Mouse (Mus musculus) urinary bladder, postnatal 36 days (tissue): ENCODE data around the gene Zbtb32.
A peak's percentile ranks its signal among the peaks of the same experiment; 100 is the strongest.

Experiments
- DNase-seq, 2 experiments: peaks; one replicate each; pipeline ENCODE4 v3.0.0; 2022; ENCODE audit warnings: low spot score in 2 of 2, mixed read lengths in 1 of 2

Zbtb32 gene

DNA sequence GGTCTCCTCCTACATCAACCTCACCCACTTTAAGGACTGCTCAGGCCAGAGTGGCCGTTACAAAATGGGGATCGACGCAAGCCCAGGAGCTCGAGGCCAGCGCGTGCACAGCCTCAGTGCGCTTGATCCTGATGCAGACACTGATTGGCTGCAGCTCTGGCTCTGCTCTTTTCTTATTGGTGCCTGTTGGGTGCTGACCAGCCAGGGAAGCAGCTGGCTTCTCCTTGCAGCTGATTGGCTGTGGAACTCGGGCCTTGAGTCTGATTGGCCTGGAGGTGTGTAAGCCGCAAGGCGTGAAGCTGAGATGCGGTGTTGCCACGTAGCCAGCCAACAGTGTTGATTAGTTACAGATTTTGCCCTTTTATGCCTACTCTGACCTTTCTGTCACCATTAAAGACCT lies at the start of gene Zbtb32:
TSS of gene Zbtb32 (minus strand) at position 124 of the 400 bp plus-strand sequence.
- DNase-seq, result no peak

DNA sequence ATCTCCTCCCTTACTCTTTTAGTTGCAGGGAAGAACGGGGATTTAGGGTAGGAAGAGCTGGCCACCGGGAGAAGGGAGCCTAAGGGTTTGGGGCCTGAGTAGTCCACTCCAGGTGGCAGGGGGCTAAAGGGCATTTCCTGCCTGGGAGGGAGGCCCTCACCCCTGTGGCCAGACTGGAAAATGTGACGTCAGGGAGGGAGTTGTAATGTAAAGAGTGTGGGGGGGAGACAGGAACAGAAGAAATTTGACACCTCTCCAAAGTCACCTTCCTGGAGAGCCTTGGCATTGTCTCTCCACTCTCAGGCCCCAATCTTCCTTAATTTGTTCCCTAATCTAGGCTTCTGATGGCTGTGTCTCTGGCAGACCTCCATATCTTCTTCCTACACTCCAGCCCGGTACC lies 40.4 kb upstream of the Zbtb32 start:
- no peak for DNase-seq

DNA sequence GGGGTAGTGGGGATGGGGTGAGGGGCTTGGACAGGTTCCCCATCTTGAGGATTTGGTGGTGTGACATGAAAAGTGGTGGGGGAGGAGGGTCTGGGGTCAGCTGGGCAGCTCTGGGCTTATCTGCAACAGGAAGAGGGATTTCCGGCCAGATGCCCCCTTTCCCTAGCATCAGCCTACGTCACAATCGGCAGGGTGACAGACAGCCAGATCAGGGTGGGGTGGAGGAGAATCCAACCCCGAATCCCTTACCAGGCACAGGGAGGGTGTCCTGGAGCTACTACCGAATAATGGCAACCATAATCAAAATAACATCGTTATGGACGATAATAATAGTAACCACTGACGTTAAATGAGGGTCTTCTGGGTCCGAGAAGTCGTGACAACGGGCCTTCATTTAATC lies 37.7 kb upstream of the Zbtb32 start:
- DNase-seq, result no peak

DNA sequence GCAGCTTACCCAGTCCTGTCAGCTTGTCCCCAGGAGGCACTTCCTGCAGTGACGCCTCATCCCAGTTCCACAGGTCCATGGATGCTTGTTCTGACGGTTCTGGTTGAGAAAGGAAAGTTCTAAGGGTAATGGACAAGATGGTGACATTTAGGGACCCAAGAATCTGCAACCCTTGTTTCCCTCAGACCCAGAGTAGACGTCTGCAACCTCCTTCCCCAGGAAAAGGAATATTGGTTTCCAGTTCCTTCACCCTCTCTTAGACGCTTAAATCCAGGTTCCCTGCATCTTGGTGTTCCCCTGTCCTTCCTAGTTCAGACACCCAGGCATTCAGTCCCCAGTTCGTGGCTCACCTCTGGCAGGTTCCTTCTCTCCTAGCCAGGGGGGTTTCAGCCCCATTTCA lies 37.0 kb upstream of the Zbtb32 start, which contains the start of gene Etv2:
TSS of gene Etv2 (minus strand) at position 101 of the 400 bp plus-strand sequence.
- no peak for DNase-seq

DNA sequence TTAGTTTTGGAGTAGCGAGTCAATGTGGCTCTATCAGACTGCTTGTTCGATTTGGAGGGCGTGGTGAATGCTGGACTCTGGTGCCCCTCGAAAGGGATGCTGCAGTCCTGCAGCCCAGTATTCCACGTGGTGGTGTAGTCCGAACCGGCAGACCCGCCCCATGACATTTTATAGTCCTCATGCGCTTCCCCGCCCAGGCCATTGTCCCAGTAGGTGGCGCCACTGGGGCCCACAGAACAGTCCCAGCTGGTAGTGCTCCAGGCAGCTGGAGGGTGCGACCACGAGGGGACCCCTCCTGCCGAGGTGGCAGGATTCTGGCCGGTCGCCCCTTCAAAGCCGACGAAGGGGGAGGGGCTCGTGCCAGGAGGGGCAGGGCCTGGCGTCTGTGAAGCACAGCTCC lies 35.9 kb upstream of the Zbtb32 start:
- DNase-seq, result no peak

GRCm38 (mm10) chr7:30633762-30634412 lies 35.2 kb upstream of the Zbtb32 start:
- no peak for DNase-seq

DNA sequence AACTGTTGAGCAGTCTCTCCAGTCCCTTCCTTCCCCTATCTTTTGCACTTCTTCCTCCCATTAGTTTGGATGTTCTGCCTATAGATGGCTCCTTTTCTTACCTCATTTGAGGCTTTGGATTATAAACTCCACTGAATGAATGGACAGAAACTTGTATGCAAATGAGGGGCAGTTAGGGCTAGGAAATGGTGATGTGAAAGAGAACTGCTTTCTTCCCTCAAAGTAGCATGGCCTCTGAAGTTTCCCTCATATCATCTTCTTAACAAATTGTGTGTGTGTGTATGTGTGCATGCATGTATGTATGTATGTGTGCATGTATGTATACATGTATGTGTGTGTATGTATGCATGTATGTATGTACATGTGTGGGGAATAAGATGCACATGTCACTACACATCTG lies 30.3 kb upstream of the Zbtb32 start:
- DNase-seq, result no peak

DNA sequence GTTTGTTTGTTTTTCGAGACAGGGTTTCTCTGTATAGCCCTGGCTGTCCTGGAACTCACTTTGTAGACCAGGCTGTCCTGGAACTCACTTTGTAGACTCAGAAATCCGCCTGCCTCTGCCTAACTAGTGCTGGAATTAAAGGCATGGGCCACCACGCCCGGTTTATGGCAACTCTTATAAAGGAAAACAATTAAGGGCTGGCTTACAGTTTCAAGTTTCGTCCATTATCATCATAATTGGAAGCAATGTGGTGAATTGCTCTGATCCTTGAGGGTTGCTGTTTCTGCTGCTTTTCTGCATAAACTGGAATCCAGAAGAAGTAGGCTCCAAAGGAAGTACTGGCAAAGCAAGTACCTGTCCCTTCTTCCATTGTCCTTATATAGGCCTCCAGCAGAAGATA lies 27.9 kb upstream of the Zbtb32 start:
- no peak for DNase-seq

- peak; percentile 72 to 86 for DNase-seq
Observed at GRCm38 (mm10) chr7:30625530-30626384, 27.0 kb upstream of the Zbtb32 start, which contains the start of gene Cox6b1. Gene Cox6b1 (minus strand): TSS chr7:30626151.

- no peak for DNase-seq
Observed at GRCm38 (mm10) chr7:30619202-30619601, 20.5 kb upstream of the Zbtb32 start.

- DNase-seq, result no peak
Observed at GRCm38 (mm10) chr7:30618658-30619057, 19.9 kb upstream of the Zbtb32 start.

DNA sequence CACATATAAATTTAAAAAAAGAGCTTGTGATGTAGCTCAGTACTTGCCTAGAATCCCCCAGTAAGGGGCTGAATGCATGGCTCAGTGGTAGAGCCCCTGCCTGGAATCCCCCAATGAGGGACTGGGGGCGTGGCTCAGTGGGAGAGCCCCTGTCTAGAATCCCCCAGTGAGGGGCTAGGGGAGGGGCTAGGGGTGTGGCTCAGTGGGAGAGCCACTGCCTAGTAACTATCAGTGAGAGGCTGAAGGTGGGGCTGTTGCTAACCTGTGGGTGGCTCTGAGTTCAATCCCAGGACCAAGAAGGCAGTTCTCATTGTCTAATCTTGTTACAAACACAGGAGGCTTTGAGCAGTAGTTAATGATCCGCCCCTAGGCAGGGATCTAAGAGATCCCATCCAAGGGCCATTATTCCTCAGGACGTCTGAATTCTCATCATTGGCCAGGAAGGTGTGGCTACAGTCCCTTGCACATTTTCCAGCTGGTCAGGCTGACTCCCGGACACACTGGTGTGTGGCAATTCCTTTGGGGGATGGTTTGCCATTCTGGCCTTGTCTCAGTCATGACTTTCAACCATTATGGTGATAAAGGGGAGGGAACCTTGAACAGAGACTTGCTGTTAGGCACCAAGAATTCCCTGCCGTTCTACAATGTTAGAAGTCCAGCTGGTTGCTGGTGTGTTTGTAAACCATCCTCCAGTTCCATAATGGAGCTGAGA lies 16.5 kb upstream of the Zbtb32 start:
- no peak for DNase-seq

DNA sequence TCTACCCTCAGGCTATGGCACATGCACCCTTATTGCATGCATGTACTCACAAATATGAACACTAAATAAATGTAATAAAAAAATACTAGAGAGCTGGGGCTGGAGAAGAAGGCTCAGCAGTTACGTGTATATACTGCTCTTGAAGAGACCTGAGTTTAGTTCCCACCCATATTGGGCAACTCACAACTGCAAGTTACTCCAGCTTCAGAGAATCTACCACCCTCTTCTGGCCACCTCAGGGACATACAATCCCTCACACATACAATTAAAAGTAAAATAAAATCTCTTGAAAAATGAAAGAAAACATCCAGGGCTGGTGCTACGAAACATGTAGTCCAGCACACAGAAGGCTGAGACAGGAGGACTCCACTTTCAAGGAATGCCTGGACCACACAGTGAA lies 15.7 kb upstream of the Zbtb32 start:
- no peak for DNase-seq

GRCm38 (mm10) chr7:30613529-30614112 lies 14.9 kb upstream of the Zbtb32 start:
- peak; percentile 62 to 75 for DNase-seq

DNA sequence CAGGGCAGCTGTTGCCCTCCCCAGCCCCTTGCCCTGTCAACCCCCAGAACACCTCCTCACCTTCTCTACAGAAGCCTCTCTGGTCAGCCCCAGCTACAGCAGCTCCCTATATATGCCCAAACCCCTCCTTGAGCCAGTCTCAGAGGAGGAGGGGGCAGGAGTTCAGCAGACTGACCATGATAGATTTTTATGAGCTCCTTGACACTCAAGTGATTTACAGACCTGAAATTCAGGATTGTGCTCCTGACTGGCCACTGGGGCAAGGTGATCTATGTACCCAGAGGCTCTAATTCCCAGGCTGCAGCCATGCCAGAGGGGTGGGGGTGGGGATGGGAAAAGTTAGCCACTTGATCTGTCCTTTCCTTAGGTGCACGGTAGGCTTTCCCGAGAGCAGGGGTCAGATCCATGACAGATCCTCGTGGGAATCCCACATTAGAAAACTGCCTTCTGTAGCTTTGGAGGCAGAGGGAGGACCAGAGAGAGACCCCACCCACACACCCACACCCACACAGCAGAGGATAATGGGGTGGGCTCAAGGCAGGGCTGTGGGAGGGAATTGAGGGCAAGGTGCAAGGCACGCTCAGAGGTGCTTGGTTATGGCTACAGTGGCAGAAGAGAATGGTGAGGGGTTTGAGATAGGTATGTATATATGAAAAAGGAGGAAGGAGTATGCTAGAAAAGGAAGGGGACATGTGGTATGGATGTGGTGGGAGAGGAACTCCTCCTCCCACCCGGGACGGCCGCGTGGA lies 14.1 kb upstream of the Zbtb32 start, which contains the start of gene Upk1a:
TSS of gene Upk1a (minus strand) at position 194 of the 749 bp plus-strand sequence.
- peak; percentile 58 to 70 for DNase-seq

DNA sequence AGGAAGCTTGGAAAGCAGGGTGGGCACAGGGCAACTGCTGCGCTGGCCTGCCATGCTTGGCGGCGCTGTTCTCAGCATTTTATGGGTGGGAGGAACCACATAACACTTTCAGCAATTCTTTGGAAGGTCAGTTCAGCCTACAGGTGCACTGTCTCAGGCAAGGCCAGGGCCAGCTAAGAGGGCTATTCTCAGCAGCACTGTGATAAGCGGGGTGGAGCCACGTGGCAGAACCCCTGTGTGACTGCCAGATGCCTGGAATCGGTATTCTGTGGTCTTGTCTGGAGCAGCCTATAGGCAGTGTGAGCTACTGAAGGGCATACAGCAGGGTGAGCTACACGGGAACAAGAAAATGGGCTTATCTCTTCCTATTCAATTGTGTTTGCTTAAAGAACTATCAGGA lies 11.3 kb upstream of the Zbtb32 start:
- DNase-seq, result no peak

DNA sequence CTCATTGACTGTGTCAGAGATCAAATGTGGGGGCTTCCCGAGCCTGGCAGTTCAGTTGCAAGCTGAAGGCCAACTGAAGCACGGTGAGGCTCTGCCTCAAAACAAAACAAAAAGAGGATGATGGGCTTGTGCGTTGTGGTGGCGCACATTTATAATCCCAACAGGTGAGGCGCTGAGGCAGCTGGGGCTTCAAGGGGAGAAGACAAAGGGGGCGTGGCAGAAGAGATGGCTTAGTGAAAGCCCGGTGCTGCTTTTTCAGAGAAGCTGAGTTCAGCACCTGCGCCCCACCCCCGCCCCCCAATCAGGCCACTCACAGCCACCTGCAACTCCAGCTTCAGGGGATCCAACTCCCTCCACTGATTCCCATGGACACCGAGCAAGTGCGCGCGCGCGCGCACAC lies 9.8 kb upstream of the Zbtb32 start:
- no peak for DNase-seq

GRCm38 (mm10) chr7:30607706-30608309 lies 9.1 kb upstream of the Zbtb32 start:
- peak in 1 of 2 experiments; percentile 60 for DNase-seq

DNA sequence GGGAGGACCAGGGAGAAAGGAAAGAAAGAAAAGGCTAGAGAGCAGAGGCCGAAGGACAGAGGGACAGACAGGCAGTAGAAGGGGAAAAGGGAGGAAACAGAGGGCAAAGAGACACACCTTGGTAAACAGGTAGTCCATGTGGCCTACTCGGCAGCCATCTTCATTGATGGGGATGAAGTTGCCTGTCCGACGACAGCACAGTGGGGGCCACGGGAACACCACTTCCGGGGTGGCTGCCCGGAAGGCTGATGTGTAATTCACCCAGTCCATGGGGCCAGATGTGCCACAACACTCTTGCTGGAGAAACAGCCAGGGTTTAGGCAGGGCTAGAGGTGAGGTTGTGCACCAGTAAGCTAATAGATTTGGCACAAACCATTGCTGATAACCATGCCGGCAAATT lies 6.2 kb upstream of the Zbtb32 start:
- DNase-seq, result no peak

DNA sequence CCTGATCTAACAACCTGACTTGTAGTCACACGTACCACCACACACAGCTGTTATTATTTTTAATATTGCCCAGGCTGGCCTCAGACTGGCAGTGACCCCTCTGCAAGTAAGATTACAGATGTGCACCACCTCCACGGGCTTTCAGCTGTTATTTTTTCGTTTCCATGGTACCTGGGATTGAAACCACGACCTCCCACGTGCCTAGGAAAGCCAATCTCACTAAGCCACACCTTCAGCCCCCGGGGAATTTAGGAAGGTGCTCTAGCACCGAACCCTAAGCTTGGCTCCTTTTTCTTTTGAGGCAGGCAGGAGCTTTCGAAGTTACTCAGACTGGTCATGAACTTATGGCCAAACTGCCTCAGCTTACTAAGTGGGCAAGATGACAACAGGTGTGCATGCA lies 5.7 kb upstream of the Zbtb32 start:
- DNase-seq, result no peak

DNA sequence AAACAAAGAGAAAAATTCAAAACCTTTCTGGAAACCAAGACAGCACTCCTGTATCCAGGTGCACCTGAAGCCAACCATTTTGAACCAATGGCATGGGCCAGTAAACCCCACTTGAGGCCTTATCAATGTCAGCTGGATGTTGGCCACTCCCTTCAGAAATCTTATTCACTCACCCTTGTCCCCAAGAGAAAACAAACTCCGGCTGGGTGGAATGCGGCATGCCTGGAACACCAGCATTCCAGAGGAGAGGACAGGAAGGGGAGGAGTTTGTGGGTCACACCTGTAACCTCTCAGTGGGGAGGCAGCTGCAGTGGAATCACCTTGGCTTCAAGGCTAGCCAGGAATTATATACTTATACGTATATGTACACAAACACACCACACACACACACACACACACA lies 3.9 kb upstream of the Zbtb32 start:
- peak; percentile 67 to 72 for DNase-seq
